Mouse (Mus musculus) stomach, postnatal 0 days (tissue): ENCODE data around the gene Rtn4r.

ENCODE experiments used
- CTCF ChIP-seq: IDR thresholded peaks from 2 replicates; pipeline ENCODE4 v1.5.1; 2016; ENCODE audit warnings: antibody characterized with exemption, low read depth, mild to moderate bottlenecking, moderate library complexity
- EP300 ChIP-seq: optimal IDR thresholded peaks from 2 replicates; pipeline ENCODE3; 2016; ENCODE audit warnings: antibody characterized with exemption

GRCm38 (mm10) chr16:18079300-18079699 is 48.1 kb upstream of the Rtn4r start:
- TF ChIP-seq CTCF (no peak), EP300 (no peak)
